Mouse (Mus musculus): ENCODE results near the gene Wdfy3.

GRCm38 (mm10) chr5:102032594-102033240 lies 37.0 kb downstream of the Wdfy3 start:
- no peak for TF ChIP-seq CTCF (IDR thresholded peaks at IDR 0.05; ENCODE audit: borderline replicate concordance, extremely low read depth, insufficient read depth, insufficient read length)
- no peak for TF ChIP-seq POLR2A (IDR thresholded peaks at IDR 0.05; ENCODE audit: borderline replicate concordance, extremely low read depth, insufficient read depth, insufficient read length, poor library complexity, severe bottlenecking)

All from brain, embryonic 14.5 days (tissue).